Mouse (Mus musculus) gastrocnemius, postnatal 36 days (tissue): Measurements from ENCODE around the gene Tmod3. TPM values are rescaled to one million over a fixed set of nuclear protein-coding genes. Genes with fewer than 3 reads are reported as not detected.
"Not testable (repeated sequence)": the region's sequence is repeated elsewhere in the genome, so short reads cannot be mapped to it uniquely, and the experiment has no call there.

Experiments
- DNase-seq, 2 experiments: peaks; one replicate each; pipeline ENCODE4 v3.0.0; 2022
- intact Hi-C: fragments of 180-260 bp; cut with DNase I; formaldehyde crosslinking; loops from one replicate; pipeline ENCODE4 v1.15.1; 2025
- total RNA-seq, 2 experiments: library from RNA; stranded (reverse); gene quantifications; 2 replicates each; pipeline ENCODE4 v1.2.3; 2021

Gene Tmod3
- total RNA-seq, 2 experiments from 2014 or later, result 16.2 to 22.0 TPM

DNA sequence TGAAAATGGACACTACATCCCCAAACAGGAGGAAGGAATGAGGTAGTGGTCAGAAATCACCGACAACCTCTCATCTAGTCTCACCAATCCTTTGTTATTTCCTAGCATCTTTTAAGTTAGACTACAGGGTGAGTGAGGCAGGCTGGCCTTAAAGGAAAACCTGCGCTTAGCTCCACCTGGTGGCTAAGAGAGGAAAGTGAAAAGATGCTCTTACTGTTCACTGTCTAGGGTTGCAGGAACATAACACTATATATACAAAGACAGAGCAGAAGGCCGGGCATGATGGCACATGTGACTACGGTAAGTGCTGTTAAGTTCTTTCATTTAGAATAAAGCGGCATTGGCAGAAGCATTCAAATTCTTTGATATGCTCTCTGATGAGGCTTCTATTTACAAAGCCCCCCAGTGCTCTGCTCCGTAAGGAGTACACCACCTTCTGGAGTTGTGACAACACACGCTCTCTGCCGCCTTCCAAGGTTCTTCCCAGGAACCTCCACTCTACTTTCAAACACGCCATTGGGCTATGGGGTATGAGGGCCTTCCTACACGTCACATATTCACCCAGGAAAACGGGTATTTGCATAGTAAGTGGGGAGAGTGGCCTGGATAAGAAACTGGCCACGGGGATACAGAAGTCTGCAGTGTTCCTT, 43.9 kb downstream of the Tmod3 start:
- intact Hi-C loops, result no loop called here
- DNase-seq, result no peak

DNA sequence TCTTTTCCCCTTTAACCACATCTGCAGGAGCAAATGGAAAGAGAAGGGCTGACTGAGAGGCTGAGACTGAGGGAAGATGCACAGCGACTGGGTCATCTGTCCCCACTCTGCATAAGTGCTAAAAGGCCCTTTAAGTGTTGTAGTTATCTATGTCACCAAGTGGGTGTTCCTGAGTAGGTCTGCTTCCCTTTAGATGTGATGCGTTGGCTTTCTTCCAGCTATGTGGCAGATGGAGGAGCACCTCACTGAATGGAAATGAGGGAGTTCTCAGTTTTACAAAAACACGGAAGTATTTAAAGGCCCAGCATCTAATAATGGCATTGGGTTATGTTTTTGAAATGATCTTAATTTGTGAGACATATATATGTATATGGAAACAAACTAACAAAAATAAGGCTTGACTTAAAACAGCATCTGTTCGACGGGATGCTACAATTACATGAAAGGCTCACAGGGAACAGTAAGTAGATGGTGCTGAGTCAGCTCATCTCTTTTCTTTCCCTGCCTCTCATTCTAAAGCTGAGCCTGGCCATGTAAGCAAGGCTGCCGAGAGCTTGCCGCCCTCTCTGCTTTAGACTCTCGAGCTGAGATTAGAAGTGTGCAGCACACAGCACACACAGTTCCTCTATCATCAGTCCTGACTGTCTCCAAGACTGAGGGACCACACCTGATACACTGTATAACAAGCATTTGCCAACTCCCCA, 48.1 kb downstream of the Tmod3 start:
- DNase-seq, result no peak

DNA sequence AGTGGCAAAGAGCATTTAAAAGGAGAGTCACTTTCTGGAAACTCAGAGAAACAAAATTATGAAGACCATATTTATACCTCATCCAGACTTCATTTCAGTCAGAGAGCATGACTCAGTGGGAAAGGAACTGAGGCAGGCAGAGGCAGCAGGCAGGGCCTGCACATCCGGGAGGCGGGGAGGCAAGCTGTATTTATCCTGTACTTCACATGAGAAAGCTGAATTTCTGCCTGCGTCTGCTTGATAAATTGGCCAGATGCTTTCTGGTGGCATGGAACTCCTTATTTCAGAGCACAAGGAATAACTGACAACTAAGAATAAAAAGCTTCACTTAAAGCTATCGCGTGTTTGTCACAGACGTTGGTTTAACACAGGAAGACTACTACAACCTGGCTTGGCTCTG, 55.1 kb downstream of the Tmod3 start:
- intact Hi-C loops, result no loop called here
- DNase-seq, result no peak

More for the DNA sequence above, 48.1 kb downstream of the Tmod3 start:
- intact Hi-C loops, result loop anchor here (5.0 kb wide), 1 partner anchor 144 kb away; no protein-coding TSS in a partner anchor

DNA sequence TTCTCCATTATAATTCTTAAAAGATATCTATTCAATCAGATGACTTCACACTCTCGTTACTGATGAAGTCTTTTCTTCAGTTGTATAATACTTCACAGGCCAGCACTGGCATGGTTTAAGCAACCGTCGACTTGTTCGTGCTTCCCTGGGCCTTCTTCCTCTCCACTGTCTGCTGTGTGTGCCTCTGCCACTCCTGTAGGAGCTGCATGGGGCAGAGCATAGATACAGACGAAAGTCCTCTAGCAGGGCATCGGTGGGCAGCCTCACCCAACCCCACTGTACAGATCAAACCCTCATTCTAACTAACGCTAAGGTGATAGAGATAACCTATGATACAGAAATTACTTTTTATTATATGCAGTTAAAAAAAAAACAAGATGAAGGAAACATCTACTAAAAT, 60.9 kb downstream of the Tmod3 start:
- intact Hi-C loops, result no loop called here
- no peak for DNase-seq

DNA sequence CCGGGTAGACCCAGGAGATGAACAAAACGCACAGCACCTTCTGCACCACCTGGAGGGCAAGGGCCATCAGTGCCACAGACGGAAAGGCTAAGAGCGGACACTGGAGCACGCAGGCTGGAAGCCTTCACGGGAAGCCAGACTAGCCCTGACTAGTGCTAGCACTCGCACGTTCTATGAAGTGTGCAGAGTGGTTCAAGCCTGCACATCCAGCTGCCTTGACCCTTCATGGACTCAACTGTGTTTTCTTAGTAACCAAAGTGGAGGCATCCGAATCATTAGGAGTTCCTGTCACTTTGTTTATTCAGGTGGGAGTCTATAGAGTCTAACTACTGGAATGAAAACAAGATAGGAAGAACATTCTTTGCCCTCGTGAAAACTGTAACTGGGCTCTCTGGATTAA, 63.5 kb downstream of the Tmod3 start:
- no peak for DNase-seq
- intact Hi-C loops, result no loop called here

DNA sequence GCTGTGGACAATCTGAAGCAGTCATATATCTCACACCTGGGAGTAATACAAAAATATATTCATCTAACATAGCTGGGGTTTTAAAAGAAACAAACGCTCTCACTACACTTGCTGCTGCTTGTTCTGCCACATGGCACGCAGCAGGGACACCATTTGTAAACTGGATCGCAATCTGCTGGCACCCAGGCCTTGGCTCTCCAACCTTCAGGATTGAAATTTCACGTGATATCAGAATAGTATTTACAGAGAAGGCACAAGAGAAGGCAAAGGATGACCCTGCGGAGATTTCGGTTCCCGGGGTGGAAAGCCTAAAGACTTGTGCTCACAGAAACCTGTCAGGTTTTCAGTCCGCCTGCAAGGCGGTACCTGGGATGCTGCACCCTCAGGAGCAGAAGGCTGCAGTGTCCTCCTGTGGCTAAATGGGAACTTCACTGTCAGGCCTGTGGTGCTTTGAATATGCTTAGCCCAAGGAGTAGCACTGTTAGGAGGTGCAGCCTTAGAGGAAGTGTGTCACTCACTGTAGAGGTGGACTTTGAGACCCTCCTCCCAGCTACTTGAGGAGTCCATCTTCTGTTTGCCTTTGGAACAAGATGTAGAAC, 65.0 kb downstream of the Tmod3 start:
- intact Hi-C loops, result no loop called here

DNA sequence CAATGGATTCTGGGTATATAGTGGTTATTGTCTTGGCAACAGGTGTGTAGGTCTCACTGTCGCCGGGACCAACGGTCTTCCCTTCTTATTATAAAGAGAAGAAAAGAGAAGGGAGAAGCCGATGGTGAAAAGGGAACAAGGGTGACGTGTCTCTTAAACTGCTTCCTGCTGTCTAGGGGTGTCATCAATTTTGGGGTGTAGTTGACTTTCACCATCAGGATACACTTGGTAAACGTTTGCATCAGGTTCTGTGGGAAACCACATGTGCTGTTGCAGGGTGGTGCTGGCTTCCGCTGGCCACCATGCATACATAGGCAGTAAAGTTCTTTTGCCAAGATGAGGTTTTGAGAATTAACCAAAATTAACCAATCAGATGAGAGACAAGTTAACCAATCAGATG, 71.2 kb downstream of the Tmod3 start:
- DNase-seq, intact Hi-C loops: not testable (repeated sequence)

More for the DNA sequence above, 65.0 kb downstream of the Tmod3 start:
- no peak for DNase-seq

DNA sequence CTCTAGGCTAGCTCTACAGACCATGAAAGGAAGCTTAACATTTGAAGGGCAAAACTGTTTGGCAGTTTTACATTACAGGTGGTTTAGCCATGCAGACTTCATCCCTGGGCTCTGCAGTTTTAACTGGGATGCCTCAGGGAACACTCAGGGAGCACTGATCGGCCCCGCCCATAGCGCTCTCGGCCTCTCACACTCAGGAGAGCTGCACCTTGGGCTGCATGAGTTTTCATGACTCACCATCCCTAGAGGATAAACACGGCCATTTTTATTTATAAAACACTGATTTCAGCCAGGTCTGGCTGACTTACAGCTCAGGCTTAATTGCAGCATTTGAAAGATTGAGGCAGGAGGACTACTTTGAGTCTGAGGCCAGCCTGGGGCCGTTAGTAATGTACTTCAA, 74.2 kb downstream of the Tmod3 start:
- intact Hi-C loops, result no loop called here
- no peak for DNase-seq

DNA sequence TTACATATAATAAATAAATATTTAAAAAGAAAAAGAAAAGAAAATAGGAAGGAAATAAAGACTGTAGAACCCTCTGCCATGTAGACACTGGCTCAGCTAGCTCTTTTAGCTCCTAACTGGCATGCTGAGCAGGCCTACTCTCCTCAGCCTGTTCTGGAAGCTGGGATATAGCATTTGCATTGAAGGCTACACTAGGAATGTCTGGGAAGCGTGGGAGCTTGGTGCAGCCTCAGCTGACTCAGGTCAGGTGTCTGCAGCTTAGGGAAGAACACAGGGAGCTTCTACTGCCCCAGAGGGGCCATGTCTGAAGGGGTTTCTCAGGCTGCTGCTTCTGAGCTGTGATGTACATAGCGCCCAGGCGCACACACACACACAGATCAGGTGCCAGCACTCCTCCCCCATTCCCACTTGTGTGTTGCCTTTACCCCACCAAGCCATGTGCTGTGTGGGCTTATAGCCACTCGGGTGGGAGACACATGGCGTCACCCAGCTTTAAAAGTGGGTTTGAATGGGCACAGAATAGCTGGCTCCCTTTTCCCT, 78.9 kb downstream of the Tmod3 start:
- intact Hi-C loops, result no loop called here
- DNase-seq, result no peak

DNA sequence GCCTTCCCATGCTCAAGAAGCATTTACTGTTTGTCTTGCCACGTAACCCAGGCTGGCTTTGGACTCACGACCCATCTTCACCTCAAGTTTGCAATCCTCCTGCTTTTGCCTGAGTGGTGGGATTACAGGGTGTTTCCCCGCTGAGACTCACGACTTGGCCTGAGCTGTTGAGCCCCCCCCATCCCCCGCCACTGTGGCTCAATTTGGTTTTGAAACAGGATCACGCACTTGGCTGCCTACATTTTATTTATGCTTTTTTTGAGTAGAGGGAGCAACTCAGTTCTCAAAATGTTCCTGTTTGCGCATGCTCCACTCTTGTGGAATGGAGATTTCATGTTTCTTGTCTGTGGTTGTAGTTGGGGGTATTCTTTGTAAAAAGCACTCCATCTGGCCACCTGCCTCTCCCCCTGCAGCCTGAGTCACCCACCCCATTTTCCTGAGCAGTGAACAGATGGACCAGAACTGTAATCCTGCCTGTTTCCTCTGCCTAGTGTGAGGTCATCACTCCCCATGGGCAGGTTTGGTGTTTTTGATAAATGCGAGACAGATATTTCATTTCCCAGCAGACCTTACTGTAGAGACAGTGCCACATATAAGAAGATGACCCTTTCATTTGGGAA, 80.2 kb downstream of the Tmod3 start:
- intact Hi-C loops, result no loop called here
- DNase-seq, result no peak

DNA sequence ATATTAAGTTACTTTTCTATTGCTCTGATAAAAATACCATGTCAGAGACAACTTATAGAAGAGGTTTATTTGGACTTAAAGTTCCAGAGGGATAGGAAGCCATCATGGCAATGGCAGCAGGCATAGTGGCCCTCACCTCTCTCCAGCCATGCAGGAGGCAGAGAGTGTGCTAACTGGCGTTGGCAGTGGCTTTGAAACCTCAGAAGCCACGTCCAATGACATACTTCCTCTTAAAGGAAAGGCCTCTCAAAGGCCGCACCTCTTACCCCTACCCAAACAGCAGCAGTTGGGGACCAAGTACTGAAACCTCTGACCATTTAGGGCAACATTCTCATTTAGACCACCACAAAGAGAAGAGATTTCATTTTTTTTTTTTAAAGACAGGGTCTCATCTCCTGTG, 82.2 kb downstream of the Tmod3 start:
- DNase-seq, result no peak
- intact Hi-C loops, result no loop called here

DNA sequence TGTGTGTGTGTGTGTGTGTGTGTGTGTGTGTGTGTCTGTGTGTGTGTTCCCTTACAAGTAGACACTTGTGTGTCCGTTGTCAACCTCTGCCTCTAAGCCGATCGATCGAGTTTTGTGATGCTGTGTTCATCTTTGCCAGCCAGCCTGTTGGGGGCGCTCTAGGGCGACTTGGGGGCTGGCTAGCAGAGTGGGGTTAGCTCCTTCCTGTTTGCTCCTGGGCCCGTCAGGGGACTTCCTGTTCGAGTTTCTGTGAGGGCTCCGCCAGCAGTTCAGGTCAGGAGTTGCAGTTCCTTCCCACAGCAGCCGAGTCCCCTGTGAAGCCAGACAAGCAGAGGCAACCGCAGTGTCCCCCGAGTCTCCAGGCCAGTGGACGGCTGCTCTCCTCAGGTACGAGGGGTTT, 91.2 kb downstream of the Tmod3 start:
- intact Hi-C loops, result no loop called here
- no peak for DNase-seq

DNA sequence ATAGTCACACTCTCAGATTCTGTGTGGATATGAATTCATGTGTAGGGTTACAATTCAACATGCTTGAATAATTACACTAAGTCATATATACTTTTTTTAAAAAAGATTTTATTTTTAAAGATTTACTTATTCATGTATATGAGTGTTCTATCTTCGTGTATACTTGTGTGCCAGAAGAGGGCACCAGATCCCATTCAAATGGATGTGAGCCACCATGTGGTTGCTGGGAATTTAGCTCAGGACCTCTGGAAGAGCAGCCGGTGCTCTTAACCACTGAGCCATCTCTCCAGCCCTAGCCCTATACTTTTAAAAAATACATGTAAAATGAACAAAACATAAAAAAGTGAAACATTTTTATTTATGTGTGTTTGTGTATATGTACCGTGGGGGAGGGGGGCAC, 91.9 kb downstream of the Tmod3 start:
- intact Hi-C loops, result no loop called here

DNA sequence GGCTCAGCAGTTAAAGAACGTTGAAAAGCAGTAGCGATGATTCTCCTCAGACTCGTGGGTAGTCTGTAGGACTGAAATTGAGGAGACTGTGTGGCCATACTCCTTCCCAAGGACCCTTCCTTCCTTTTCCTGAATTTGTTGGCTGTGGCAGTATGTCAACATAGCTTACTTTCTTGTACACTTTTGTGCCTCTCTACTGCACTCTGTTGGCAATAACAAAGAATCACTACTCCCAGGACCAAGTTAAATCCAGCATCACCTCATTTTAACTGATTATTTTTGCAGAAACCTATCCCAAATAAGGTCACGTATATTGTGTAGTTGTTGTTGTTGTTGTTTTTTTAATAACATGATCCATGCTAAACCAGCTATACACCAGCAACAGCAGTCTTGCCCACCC, 92.8 kb downstream of the Tmod3 start:
- intact Hi-C loops, result no loop called here
- DNase-seq, result no peak

More for the DNA sequence above, 91.9 kb downstream of the Tmod3 start:
- DNase-seq, result no peak

DNA sequence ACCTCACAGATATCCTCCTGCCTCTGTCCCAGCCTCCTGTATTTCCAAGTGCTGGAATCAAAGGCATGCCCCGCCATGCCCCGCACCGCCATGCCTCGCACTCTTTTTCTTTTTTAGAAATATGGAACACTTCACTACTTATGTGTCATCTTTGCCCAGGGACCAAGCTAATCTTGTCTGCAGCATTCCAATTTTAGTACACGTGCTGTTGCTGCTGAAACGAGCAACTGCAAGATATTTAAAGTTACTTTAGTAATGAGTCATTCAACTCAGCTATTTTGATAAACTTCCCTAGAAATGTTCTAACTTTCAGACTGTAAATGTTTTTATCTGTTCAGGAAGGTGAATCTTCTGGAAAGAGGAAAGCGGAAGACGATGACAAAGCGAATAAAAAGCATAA, 93.6 kb downstream of the Tmod3 start:
- intact Hi-C loops, result no loop called here
- DNase-seq, result no peak

DNA sequence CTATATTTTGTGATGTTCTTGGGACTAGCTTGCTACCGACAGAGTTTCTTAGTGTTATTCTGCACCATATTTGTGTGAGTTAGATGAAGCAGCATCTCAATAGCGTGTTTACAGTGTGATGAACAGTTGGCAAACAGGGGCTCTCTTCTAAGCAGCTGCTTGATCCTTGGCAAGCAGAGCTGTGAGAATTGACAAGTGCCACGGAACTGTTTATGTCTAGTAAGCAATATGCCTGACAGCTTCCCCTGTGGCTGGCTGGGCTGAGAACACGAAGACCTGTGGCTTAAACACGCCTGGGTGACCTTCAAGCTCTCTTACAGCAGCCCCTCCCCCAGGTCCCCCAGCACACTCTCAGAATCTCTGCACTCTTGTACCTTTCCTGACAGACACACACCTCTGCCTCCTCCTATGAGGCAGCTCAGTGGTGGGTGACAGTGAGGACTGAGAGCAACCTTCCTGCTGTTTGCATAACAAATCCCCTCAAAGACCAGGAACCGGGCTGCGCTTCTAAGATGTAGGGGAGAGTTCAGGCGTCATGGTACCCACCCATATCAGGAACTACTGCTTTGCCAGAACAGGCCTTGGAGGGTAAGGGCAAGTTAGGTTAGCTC, 96.3 kb downstream of the Tmod3 start:
- no peak for DNase-seq
- intact Hi-C loops, result no loop called here

DNA sequence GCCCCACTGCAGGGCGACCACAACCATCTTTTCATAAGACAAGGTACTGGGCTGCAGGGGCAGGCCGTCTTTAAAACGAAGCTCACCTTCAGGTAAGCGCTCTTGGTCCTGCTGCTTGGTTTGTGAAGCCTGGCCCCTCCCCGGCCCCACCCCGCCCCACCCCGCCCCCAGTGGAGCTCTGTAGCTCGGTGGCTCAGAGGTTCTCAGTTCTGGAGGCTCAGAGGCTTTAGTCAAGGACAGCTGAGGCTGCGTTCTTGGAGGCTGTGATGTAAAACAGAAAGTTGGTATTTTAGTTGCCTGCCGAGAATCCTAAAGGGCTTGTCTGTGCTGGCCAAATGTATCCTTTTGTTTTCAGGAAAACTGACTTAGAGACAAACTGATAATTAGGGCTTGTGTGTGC, 103.8 kb downstream of the Tmod3 start:
- intact Hi-C loops, result no loop called here

DNA sequence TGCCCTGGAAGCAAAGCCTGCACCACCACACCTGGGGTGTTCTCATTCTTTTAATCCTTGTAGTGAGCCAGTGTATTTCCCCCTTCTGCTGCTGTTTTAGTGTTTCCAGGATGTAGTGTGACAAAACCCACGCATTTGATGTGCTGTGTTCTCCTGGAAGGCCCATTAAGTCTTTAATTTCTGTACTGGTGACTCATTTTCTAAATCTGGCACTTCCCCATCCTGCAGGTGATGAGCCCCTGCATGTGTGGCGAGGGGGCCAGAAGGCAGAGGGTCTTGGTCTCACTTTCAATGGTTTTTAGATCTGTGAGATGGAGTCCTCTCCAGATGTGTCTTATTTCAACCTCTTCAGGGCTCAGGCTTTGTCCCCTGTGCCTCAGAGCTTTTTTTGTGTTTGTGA, 105.5 kb downstream of the Tmod3 start:
- intact Hi-C loops, result no loop called here
- no peak for DNase-seq

More for the DNA sequence above, 103.8 kb downstream of the Tmod3 start:
- DNase-seq, result no peak

DNA sequence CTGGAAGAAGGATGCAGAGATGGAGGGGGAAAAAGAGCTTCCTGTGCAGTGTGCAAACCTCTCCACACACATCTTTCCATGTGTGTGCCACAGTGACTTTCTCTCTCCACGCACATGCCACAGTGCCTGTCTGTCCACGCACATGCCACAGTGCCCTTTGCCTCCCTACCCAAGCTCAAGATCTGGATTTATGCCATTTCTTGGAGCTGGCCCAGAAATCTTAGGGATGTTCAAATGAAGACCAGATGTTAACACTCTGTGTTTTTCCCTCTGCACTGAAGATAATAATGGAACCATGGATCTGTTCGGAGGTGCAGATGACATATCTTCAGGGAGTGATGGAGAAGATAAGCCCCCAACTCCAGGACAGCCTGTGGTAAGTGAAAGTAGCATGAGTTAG, 111.4 kb downstream of the Tmod3 start:
- intact Hi-C loops, result no loop called here
- DNase-seq, result no peak
